Mouse (Mus musculus) CH12.LX (cell line): ENCODE data around the gene Twsg1. TPM values are rescaled to one million over a fixed set of nuclear protein-coding genes. Genes with fewer than 3 reads are reported as not detected.
A peak's percentile ranks its signal among the peaks of the same experiment; 100 is the strongest.

Experiments used
- DNase-seq: peaks from one replicate; pipeline ENCODE4 v3.0.0-alpha.2; 2013; ENCODE audit errors: extremely low read depth
- H3K27ac ChIP-seq: 2 replicates; pipeline ENCODE4 v1.5.1; 2012; ENCODE audit warnings: low read depth, mild to moderate bottlenecking, control low read depth, moderate library complexity; ENCODE audit not compliant: insufficient read depth
- H3K27me3 ChIP-seq: replicated peaks from 2 replicates; pipeline ENCODE3; 2012; ENCODE audit warnings: inconsistent platforms
- H3K36me3 ChIP-seq, 2 experiments: replicated peaks in 1 of 2; 2 replicates each; pipeline versions ENCODE3 to v1.6.1; 2012; ENCODE audit warnings: inconsistent platforms in 1 of 2, low read length in 1 of 2, mild to moderate bottlenecking in 1 of 2, mixed read lengths in 1 of 2, moderate library complexity in 1 of 2; ENCODE audit not compliant: control insufficient read depth in 1 of 2, insufficient read depth in 1 of 2
- H3K4me1 ChIP-seq, 2 experiments: 2 replicates each; pipeline ENCODE4 v1.6.1; 2012; ENCODE audit warnings: inconsistent platforms in 1 of 2, moderate library complexity in 1 of 2; ENCODE audit not compliant: insufficient read depth in 2 of 2, control insufficient read depth in 1 of 2
- H3K4me2 ChIP-seq: 2 replicates; pipeline ENCODE4 v1.6.1; 2012; ENCODE audit warnings: low read depth, mild to moderate bottlenecking, control low read depth; ENCODE audit not compliant: poor library complexity, insufficient read depth, severe bottlenecking
- H3K4me3 ChIP-seq, 3 experiments: fragments of 150-350 bp in 1 of 3; sonication (generic) in 1 of 3; replicated peaks in 1 of 3; 2 replicates each; pipeline versions ENCODE3 to v1.5.1; 2011 to 2012; ENCODE audit warnings: low read depth in 2 of 3, low read length in 2 of 3, mild to moderate bottlenecking in 2 of 3, moderate library complexity in 2 of 3, control low read depth in 1 of 3, improper control_type of control experiment in 1 of 3, inconsistent platforms in 1 of 3, mixed read lengths in 1 of 3; ENCODE audit not compliant: poor library complexity in 1 of 3
- H3K79me2 ChIP-seq: replicated peaks from 2 replicates; pipeline ENCODE4 v1.6.1; 2012; ENCODE audit warnings: mild to moderate bottlenecking, moderate library complexity; ENCODE audit not compliant: control insufficient read depth, poor library complexity, insufficient read depth, severe bottlenecking; ENCODE audit errors: extremely low read depth
- H3K9ac ChIP-seq: 2 replicates; pipeline ENCODE4 v1.6.1; 2012; ENCODE audit warnings: low read depth, mild to moderate bottlenecking, control low read depth, moderate library complexity; ENCODE audit not compliant: insufficient read depth
- H3K9me3 ChIP-seq: replicated peaks from 2 replicates; pipeline ENCODE3; 2012; ENCODE audit warnings: low read length, inconsistent platforms, mixed read lengths
- BHLHE40 ChIP-seq: IDR thresholded peaks from 2 replicates; pipeline ENCODE4 v1.6.1; 2011; ENCODE audit warnings: mild to moderate bottlenecking, low read depth, low read length, improper control_type of control experiment
- CTCF ChIP-seq, 2 experiments: IDR thresholded peaks in 1 of 2; conservative IDR thresholded peaks in 1 of 2; 2 replicates each; pipeline ENCODE4 v1.5.1; 2011 to 2012; ENCODE audit warnings: low read depth in 2 of 2, low read length in 2 of 2, improper control_type of control experiment in 1 of 2, inconsistent platforms in 1 of 2, mild to moderate bottlenecking in 1 of 2, moderate library complexity in 1 of 2
- ELF1 ChIP-seq: IDR thresholded peaks from 2 replicates; pipeline ENCODE4 v1.6.1; 2014; ENCODE audit warnings: low read depth, mild to moderate bottlenecking, inconsistent platforms, low read length, improper control_type of control experiment
- EP300 ChIP-seq: IDR thresholded peaks from 2 replicates; pipeline ENCODE4 v1.6.1; 2011; ENCODE audit warnings: low read length, improper control_type of control experiment
- ETS1 ChIP-seq: conservative IDR thresholded peaks from 2 replicates; pipeline ENCODE4 v1.6.1; 2012; ENCODE audit warnings: low read depth, mild to moderate bottlenecking, inconsistent platforms, low read length, improper control_type of control experiment, moderate library complexity
- HCFC1 ChIP-seq: IDR thresholded peaks from 2 replicates; pipeline ENCODE4 v1.6.1; 2012; ENCODE audit warnings: low read depth, mild to moderate bottlenecking, inconsistent platforms, low read length, improper control_type of control experiment
- JUND ChIP-seq: conservative IDR thresholded peaks from 2 replicates; pipeline ENCODE4 v1.6.1; 2011; ENCODE audit warnings: low read depth, low read length, improper control_type of control experiment
- KAT2A ChIP-seq: IDR thresholded peaks from 2 replicates; pipeline ENCODE4 v1.6.1; 2012; ENCODE audit warnings: low read length, improper control_type of control experiment, inconsistent platforms; ENCODE audit not compliant: insufficient replicate concordance
- MAX ChIP-seq: IDR thresholded peaks from 2 replicates; pipeline ENCODE4 v1.6.1; 2011; ENCODE audit warnings: low read length, improper control_type of control experiment
- MAZ ChIP-seq: IDR thresholded peaks from 2 replicates; pipeline ENCODE4 v1.6.1; 2012; ENCODE audit warnings: low read depth, mild to moderate bottlenecking, inconsistent platforms, low read length, improper control_type of control experiment, moderate library complexity
- NELFE ChIP-seq: IDR thresholded peaks from 2 replicates; pipeline ENCODE4 v1.6.1; 2011; ENCODE audit warnings: low read depth, low read length, improper control_type of control experiment
- SIN3A ChIP-seq: IDR thresholded peaks from 2 replicates; pipeline ENCODE4 v1.6.1; 2012; ENCODE audit warnings: low read length, improper control_type of control experiment, inconsistent platforms
- SMC3 ChIP-seq: IDR thresholded peaks from 2 replicates; pipeline ENCODE4 v1.6.1; 2011; ENCODE audit warnings: low read depth, low read length, improper control_type of control experiment
- TBP ChIP-seq: conservative IDR thresholded peaks from 2 replicates; pipeline ENCODE4 v1.6.1; 2011; ENCODE audit warnings: low read depth, low read length, improper control_type of control experiment
- USF1 ChIP-seq: IDR thresholded peaks from 2 replicates; pipeline ENCODE4 v1.6.1; 2014; ENCODE audit warnings: low read depth, mild to moderate bottlenecking, inconsistent platforms, low read length, improper control_type of control experiment
- USF2 ChIP-seq: conservative IDR thresholded peaks from 2 replicates; pipeline ENCODE4 v1.6.1; 2011; ENCODE audit warnings: low read depth, low read length, improper control_type of control experiment
- ZC3H11A ChIP-seq: IDR thresholded peaks from 2 replicates; pipeline ENCODE4 v1.6.1; 2012; ENCODE audit warnings: low read depth, mild to moderate bottlenecking, inconsistent platforms, low read length, improper control_type of control experiment
- ZKSCAN1 ChIP-seq: IDR thresholded peaks from 2 replicates; pipeline ENCODE4 v1.6.1; 2012; ENCODE audit warnings: low read depth, inconsistent platforms, low read length, improper control_type of control experiment, borderline replicate concordance
- ZMIZ1 ChIP-seq: IDR thresholded peaks from 2 replicates; pipeline ENCODE4 v1.6.1; 2012; ENCODE audit warnings: low read depth, mild to moderate bottlenecking, inconsistent platforms, low read length, improper control_type of control experiment
- ZNF384 ChIP-seq: IDR thresholded peaks from 2 replicates; pipeline ENCODE4 v1.6.1; 2012; ENCODE audit warnings: low read depth, low read length, improper control_type of control experiment, inconsistent platforms
- dilution Hi-C: fragments of 300-500 bp; cut with MboI; formaldehyde crosslinking; loops from 2 replicates; pipeline ENCODE4 v1.14.3; 2020; ENCODE audit warnings: low sequenced_read_pairs; ENCODE audit not compliant: extremely low pct_unique_long_range_greater_than_20kb, extremely low pct_ligation_motif_present
- in situ Hi-C: fragments of 300-500 bp; cut with MboI; formaldehyde crosslinking; loops from 3 replicates; pipeline ENCODE4 v1.14.3; 2019; ENCODE audit warnings: low sequenced_read_pairs, low pct_ligation_motif_present, low pct_unique_long_range_greater_than_20kb, mixed read lengths
- polyA plus RNA-seq: library from polyadenylated mRNA; unstranded; fragments of >175 nt; gene quantifications from 2 replicates; pipeline ENCODE4 v1.2.1, GENCODE M21; 2012; ENCODE audit warnings: low read depth; ENCODE audit not compliant: insufficient read length
- total RNA-seq, 2 experiments: library from RNA; depleted of rRNA; stranded (reverse); fragments of 300-350 nt in 1 of 2; fragments of >200 nt in 1 of 2; gene quantifications; 2 replicates each; pipeline ENCODE4 v1.2.3; 2012 to 2014

Gene Twsg1
- total and polyA plus RNA-seq, 3 experiments, result 12.6 to 17.4 (median 13.4) TPM

DNA sequence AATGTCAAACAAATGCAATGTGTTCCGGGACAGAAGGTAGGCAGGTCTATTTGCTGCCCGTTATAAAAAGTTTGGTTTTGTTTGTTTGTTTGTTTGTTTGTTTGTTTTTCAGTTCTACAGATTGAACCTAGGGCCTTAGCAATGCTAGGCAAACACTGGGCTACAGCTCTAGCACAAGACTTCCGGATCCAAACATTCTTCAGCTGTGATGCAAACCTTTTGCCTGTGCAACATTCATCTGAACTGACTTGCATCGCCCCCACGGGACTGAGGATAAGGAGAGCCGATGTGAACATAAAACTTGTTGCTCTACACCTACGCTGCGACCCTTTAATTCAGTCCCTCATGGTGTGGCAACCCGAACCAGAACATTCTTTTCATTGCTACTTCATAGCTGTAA lies 64.5 kb downstream of the Twsg1 start:
- Histone ChIP-seq H3K9ac (peak overlapping the region; percentile 44; the same call in 1 of the 2 replicates), H3K79me2 (peaks cover 7% of the 10 kb centered on the region; the same call in 1 of the 2 replicates), H3K27ac (no peak overlapping the region)

DNA sequence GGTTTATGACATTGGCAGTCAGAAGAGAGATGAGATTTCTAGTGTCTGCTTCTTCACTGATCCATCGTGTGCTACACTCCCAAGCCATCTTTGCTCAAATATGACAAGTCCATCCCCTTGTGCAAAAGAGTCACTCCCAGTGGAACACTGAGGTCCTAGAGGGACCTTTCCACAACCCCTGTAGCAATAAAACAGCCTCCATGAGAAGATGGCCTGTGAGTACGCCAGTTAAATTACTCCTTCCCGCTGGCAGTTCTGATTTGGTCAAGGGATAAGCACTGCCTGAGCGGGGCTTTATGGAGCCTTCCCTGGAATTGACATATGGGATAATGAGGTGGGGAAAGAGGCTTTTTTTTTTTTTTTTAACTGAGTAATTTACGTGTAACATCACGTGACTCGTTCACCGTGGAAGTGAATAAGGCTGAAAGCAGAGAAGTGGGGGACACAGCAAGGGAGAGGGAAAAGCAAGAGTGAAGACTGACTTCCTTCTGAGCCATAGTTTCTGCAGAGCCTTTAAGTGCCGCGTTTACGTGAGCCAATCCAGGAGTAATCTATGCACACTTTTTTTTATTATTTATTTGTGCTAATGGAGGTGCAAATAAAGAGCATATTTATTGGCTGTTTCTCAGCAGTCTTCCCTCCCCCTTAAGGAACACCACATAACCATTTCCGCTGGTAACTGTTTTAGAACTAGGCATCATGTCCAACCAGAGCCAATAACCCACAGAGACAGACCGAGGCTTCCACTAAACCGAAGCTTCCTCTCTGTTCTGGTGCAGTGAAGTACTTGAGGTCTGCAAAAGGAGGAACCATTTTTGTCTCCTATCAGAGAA lies 65.1 kb downstream of the Twsg1 start, which contains the start of gene Ralbp1:
Gene Ralbp1, minus strand, starts transcription at position 102 of the 833 bp plus-strand sequence.
- H3K36me3 ChIP-seq, result no peaks in the 10 kb centered on the region
- H3K4me2 ChIP-seq, result peak within 1 kb of the TSS; percentile 96
- peak within 1 kb of the TSS; percentile 85 for H3K9ac ChIP-seq
- TF ChIP-seq NELFE (peak; percentile 34; the same call in 1 of the 2 replicates), TBP (no peak), MAX (0 out of 2 replicates have a peak, but pooled peaks have one; percentile 12), USF2 (peak; percentile 79), CTCF (conservative IDR thresholded peaks at IDR 0.05 in 1 of 2, IDR thresholded peaks at IDR 0.05 in 1 of 2; ENCODE audit: low read depth in 2 of 2, low read length in 2 of 2) (no peak), JUND (no peak), ZNF384 (peak; percentile 82), BHLHE40 (peak; percentile 73), HCFC1 (peak; percentile 33; the same call in 1 of the 2 replicates), ZKSCAN1 (no peak), KAT2A (no peak), ZMIZ1 (no peak), EP300 (no peak; the same call in 1 of the 2 replicates), ZC3H11A (no peak), USF1 (peak; percentile 79), ELF1 (peak; percentile 19; the same call in 1 of the 2 replicates), ETS1 (no peak), SMC3 (no peak)
- H3K27me3 ChIP-seq, result no peaks in the 10 kb centered on the region
- H3K9me3 ChIP-seq, result no peaks in the 10 kb centered on the region
- peak within 1 kb of the TSS; percentile 24; the same call in 1 of the 2 replicates for H3K27ac ChIP-seq
- in situ Hi-C loops, result loop anchor here (10.0 kb wide), 1 partner anchor 229 kb away; the partner anchor contains the start of gene Washc1
- H3K4me1 ChIP-seq, result peaks cover 0 to 17% of the 10 kb centered on the region in 2 experiments; a peak in 2 of 4 replicates
- peak; percentile 30 for DNase-seq
- dilution Hi-C loops, result no loop called here
- peak within 1 kb of the TSS; percentile 78 to 99 (median 97) for H3K4me3 ChIP-seq
- H3K79me2 ChIP-seq, result peaks cover 7% of the 10 kb centered on the region; the same call in 1 of the 2 replicates

More for the DNA sequence above, 64.5 kb downstream of the Twsg1 start:
- no peaks in the 10 kb centered on the region for H3K27me3 ChIP-seq
- no peak for TF ChIP-seq ZMIZ1
- TF ChIP-seq TBP, result no peak
- TF ChIP-seq CTCF (conservative IDR thresholded peaks at IDR 0.05 in 1 of 2, IDR thresholded peaks at IDR 0.05 in 1 of 2; ENCODE audit: low read depth in 2 of 2, low read length in 2 of 2), result no peak
- no peak for TF ChIP-seq HCFC1
- no peak for TF ChIP-seq MAZ
- no peak for TF ChIP-seq SIN3A
- H3K4me3 ChIP-seq, result peak overlapping the region in 2 of 3 experiments; percentile 55 to 58
- in situ Hi-C loops (loop anchor here (10.0 kb wide), 1 partner anchor 228 kb away; the partner anchor contains the start of gene Washc1), dilution Hi-C loops (no loop called here)
- H3K4me2 ChIP-seq, result peak overlapping the region; percentile 96
- H3K4me1 ChIP-seq, result peaks cover 0 to 17% of the 10 kb centered on the region in 2 experiments; a peak in 2 of 4 replicates
- DNase-seq, result no peak
- H3K9me3 ChIP-seq, result no peaks in the 10 kb centered on the region
- no peaks in the 10 kb centered on the region for H3K36me3 ChIP-seq
